Mouse (Mus musculus) kidney, postnatal 10 days (tissue): Measurements from ENCODE around the gene Cinp.

Experiments
- DNase-seq: peaks from one replicate; pipeline ENCODE4 v3.0.0; 2021; ENCODE audit warnings: mixed read lengths

The Cinp gene

DNA sequence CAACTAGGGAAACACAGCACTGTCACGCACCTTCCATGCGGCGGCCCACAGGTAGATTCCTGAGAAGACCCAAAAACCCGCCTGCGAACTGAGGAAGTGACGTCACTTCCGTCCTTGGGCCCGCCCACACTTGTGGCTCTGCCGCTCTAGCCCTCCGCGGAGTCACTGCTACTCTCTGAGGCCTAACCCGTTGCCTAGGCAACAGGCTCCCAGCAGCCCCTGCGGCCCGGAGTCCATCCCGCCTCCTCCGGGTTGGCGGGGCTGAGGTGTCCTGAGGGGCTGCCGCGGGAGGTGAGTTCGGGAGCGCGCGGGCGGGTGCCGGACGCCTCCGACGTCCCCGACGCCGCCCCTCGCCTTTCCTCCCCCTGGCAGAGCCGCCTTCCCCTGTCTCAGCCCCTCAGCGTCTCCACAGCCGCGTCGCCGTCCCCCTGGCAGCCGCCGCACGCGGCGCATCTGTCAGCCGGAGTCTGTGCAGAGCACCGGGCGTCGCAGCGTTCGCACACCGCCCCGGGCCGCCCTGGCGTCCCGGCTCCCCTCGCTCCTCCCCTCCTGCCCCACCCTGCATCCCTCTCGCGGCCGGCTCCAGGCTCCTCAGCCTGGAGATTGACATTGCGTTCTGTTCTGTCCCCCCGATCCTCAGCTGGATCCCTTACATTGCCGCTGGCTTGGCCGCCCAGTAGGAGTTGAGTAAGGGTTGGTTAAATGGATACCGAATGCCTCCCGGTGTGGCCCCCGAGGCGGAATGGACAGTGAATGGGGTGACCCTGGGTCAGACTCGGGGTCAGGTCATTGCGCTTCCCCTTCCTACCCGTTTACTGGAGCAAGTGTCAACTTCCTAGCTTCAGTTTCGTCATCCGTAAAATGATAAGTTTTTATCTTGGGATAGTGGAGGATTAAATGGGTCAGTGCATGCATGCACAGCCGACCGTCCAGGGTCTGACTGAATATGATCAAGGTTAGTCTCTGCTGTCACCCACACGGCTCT is at the start of gene Cinp, which contains the start of gene Tecpr2:
Gene Cinp (minus strand): TSS at position 110 of the 985 bp plus-strand sequence.
Gene Tecpr2 (plus strand): TSS at position 229 of the 985 bp plus-strand sequence.
- peak; percentile 98 for DNase-seq

DNA sequence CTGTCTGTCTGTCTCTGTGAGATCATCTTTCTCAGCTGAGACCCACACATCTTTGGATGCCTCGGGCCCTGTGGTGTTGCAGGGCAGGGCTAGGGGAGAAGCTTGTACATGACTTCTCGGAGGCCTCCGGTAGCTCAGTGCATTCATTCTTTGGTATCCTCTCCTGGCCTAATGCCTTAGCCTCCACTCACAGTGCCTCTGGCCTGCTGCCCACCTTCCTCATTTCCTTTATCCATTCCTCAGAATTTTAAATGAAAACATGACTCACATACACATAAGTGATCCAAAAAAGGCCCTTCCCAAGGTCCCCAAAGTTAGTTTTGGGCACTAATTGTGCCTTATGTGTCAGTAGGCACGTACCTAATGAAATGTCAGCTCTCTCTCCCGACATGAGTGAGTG is 48.6 kb upstream of the Cinp start:
- DNase-seq: peak; percentile 18

DNA sequence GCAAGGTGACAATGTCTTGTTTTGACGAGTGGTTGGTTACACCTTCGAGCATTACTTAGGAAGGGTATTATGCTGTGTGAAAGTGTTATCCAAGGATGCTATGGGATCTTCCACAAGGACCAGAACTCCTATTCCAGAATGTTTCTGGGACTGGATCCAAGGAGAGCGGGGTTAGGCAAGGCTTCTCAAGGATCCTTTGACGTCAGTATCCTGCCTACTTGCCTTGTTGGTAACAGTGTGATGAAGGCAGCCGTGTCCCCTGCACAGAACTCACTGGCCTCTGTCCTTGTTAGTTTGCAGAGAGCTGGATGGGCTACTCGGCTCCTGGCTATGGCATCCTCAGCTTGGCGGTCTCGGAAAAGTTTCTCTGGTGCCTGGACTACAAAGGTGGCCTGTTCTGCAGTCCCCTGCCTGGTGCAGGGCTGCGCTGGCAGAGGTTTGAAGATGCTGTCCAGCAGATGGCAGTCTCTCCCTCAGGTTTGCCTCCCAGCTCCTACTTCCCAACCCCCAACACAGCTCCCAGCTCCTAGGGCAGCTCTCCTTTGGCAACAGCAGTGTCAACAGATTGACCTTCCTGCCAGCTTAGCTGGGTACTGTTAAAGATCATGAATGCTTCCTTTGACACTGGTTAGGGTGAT is 47.2 kb upstream of the Cinp start:
- peak; percentile 90 for DNase-seq

DNA sequence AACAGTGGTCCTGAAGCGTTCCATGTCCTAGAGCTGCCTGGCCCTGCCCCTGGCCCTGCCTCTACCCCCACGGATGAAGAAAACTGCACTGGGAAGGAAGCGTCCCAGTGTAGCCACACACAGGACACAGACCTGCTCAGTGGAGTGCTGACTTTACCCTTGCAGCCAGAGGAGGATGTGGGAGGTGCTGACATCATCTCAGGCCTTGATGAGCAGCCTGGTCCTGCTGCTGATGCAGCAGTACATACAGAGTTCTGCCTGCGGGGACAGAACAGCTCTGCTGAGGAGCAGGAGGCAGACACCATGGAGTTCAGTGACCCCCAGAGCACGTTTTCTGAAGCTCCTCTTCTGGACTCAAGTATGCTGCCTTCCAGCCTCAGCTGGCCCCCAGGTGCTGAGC is 43.9 kb upstream of the Cinp start:
- DNase-seq: peak; percentile 22

DNA sequence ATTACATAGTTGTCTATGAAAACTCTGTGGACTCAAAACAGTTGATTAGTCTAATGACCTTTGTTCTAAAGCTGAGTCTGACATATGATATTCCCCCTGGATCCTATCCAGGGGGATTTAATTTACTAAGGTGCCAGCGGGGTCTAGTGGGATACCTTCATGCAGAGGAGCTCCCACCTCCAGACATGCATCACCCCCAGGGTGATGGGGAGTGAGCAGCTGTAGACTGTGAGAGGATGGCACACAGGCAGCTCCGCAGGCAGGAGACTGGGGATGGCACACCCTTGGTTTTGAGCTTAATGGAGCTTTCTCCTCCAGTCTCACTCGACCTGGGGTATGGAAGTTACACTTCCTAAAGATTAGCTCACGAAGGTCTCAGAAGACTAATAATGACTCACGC is 32.6 kb upstream of the Cinp start:
- no peak for DNase-seq

DNA sequence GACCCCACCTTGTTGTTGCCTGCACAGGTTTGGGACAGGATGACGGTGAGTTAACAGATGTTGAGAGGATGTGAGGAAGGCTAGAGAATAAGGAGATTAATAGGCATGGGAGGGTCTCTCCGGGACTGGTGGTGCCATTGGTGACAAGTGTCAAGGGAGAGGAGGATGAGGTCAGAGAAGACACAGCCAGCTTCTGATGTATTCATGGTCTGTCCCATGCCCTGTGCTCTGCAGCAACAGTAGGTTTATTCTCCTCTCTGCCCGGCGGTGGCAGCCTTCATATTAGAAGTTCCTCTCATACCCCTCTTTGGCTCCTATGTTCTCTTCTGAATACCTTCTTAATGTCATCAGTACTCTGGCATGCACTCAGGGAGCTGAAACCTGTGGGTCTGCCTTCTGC is 31.3 kb upstream of the Cinp start:
- DNase-seq: no peak

DNA sequence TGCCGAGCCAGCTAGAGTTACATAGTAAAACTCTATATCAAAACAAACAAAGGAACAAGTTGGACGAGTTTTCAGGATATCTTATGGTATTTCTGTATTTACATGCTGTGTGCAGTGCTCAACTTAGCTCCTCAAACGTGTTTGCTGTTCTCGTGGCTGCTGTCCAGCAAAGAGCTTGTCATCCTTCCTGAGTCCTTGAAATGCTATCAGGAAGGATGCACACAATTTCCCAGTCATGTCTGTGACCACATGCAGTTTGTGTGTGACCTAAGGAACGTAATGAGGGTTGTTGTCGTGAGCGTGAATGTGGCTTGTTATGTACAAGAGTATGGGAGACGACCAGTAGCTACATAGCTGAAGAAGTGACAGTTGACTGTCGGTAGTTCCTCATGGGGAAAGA is 26.8 kb upstream of the Cinp start:
- no peak for DNase-seq

DNA sequence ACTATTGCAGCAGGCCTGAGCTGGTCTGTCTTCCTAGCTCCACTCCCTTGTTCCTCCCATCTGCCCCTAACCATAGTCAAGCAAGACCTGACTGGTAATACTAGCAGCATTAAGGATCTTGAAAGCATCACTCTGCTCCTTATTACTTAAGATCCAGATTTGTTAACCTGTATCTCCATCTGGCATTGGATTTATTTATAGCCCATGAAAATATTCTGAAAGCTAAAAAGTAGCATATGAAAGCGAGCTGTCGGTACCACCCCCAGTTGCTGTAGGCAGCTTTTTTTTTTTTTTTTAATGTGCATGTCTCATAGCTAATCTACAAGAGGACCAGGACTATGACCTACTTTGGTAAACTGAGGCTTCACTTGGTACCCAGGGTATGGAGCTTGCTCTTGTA is 21.0 kb upstream of the Cinp start:
- no peak for DNase-seq

DNA sequence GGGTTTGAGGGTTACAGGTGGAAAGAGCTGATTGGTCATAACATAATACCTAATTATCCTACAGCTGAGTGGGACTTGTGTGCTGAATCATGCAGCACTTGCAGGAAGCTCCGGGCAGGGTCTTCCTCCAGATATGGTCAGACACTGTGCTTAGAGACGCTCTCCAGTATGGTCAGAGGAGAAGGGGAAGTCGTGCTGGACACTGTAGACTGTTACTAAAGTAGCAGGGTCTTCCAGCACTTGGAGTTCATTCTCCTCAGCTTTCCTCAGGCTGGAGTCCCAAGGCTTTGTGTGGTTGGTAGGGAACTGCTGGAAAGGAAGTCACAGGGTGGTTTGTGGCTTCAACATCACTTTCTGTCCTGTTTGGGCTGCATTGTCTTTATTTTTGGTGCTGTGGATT is 18.9 kb upstream of the Cinp start:
- DNase-seq: no peak

DNA sequence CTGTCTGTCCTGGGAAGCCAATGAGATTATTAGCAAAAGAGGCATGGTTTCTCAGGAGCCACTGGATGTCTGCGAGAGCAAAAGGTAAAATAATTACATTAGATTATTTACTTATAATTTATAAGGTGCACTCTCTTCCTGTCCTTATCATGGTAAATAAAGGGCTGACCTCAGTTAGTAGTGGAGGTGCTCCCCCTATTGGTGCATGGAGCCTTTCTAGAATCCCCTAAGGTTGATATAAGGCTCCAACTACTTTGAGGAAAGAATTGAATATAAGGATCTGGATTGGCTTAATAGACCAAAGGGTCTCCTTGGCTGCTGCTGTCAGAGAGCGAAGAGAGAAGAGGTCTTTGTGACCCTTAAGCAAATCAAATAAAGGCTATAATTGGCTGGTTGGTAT is 14.6 kb upstream of the Cinp start:
- peak; percentile 53 for DNase-seq

DNA sequence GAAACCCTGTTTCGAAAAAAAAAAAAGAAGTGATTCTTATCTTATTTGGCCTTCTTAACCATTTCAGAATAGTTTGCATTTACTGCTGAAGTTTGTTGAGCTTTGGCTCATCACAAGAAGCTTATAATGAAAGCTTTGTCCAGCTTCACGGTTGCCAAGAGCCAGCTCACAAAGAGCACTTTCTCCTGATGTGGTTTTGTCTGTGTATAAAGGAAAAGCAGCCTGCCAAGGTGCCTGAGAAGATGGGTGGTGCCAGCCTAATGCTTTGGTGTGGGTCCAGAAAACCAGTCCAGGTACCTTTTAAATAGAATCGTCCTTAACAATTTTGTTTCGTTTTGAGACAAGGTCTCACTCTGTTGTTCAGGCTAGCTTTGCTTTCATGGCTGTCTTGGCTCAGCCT is 13.2 kb upstream of the Cinp start:
- DNase-seq: no peak

DNA sequence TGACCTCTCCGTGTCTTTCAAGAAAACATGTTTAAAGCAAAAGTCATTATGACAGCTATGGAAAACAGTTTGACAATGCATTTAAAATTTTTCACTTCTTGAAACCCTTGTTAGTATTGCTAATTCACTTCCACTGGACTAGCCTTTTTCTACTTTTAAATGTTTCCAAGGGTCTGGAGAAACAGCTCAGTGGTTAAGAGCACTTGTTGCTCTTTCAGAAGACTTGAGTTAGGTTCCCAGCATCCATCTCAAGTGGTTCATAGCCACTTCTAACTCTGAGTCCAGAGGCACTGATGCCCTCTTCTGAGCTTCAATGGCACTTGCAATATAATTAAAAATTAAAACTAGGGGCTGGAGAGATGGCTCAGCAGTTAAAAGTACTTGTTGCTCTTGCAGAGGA is 2.9 kb upstream of the Cinp start:
- no peak for DNase-seq

DNA sequence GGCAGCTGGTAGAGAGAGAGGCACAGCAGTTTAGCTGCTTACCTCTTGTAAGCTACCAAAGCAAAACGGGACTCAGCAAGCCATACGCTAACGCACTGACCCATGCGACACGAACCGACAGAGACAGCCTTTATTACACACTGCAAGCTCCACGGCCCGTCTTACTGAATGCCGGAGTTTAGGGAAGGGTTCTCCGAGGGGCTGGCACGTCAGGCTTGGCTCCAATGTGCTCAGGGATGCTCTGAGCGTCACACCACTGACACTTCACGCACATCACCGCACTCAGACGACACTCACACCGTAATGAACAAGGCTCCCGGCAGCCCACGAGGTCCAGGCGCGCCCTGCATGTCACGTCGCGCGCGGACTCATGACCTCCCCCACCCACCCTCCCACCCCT is 339 bp downstream of the Cinp start:
- no peak for DNase-seq

DNA sequence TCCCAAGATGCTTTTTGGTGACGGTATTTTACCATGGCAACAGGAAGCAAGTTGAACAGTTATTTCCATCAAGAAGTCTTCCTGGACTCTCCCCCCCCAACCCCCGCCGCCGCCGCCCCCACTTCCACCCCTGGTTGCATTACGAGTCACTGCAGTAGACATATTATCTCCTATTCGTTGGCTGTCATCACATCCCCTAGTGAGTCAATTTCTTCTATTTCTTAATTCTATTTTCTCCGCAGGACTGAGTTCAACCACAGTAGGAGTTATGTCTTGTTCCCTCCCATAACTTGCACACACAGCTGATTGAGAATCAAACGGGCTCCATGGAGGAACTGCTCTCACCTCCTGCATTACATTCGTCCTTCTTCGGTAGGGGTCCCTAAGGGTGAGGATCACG is 839 bp downstream of the Cinp start:
- DNase-seq: no peak

DNA sequence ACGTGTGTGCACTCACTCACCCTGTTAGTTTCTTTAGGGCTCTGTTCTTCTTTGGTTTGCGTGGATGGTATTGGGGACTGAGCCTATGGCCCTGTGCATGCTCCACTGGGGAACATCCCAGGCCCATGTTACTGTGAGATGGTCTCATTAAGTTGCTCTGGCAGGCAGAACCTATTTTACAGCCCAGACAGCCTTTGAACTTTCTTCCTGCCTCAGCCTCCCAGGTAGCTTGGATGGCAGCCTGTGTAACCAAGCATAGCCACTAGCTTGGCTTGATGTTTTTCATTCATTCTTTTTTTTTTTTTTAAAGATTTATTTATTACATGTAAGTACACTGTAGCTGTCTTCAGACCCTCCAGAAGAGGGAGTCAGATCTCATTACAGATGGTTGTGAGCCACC is 3.7 kb downstream of the Cinp start:
- DNase-seq: no peak

DNA sequence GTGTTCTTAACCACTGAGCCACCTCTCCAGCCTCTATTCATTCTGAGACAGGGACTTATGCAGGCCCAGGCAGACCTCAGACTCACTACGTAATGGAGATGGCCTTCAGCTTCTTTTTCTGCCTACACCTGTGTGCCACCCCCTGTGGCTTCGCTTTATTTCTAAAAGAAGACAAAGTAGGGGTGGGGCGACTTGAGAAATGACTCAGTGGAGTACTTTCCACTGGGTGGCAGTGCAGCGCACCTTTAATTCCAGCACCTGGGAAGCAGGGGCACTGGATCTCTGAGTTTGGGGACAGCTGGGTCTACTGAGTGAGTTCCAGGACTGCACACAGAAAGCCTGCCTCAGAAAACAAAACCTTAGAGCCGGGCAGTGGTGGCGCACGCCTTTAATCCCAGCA is 6.7 kb downstream of the Cinp start:
- DNase-seq: peak; percentile 22

DNA sequence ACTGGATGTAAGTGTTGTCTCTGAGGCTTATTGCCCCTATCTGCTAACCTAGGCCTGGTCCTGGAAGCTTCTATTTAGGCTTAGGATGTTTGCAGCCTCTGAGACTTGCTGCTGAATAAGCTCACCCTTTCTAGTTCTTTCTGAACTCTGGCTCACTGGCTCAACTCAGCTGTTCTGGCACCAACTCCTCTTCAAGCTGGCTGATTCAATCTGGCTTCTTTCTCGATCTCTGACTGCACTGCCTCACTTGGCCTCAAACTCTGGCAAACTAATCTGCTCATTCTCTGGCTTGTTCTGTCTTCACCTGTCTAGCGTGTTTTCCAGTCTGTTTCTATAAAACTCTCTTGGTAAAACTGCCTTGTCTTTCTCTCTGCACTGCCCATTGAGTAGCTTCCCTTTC is 13.6 kb downstream of the Cinp start:
- no peak for DNase-seq

DNA sequence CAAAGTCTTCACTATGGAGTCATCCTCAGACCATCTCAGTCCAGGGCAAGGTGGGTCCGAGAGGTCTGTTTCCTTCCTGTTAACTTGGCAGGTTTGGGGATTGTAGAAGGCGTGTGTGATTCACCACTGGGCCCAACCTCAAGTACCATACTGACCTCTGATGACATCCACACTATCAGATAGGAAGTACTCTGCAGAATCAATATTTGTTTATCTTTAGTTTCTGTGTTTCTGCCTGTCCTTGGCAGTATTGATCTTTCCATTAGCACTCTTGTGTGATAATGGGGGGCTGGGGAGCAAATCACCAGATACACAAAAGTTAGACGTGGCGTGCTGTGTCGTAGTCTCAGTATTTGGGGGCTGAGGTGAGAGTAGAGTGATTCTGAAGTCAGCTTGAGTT is 17.7 kb downstream of the Cinp start:
- no peak for DNase-seq

DNA sequence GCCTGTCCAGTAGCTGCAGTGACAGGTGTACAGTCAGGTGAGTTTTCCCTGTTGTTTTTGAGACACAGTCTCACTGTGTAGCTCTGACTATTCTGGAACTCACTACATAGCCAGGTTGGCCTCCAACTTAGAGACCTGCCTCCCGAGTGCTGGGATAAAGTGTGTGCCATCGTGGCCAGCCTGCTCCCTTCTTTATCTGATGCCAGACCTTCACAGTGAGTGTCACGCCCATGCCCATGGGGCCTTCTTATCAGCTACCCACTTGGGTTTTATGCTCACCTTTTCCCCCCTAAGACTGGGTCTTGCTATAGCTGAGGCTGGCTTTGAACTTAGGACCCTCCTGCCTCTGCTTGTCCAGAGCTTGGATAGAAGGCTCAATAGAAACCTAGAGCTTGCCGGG is 18.8 kb downstream of the Cinp start:
- no peak for DNase-seq

DNA sequence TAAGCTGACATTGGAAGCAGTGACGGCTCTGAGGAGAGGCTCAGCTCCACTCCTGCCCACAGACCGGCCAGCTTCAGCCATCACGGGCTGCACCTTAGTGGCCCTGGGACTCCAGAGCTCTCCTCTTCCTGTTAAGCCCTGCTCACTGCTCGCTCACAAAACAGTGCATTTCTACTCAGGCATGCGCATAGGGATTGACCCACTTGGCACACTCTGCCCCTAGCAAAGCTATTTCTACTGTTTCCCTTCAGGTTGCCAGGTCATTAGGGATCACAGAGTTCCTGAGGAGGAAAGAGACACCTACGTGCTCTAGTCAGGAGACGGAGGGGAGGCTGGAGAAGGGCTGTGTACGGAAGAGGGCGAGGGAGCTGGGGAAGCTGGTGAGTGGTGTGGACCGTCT is 23.0 kb downstream of the Cinp start:
- DNase-seq: no peak

DNA sequence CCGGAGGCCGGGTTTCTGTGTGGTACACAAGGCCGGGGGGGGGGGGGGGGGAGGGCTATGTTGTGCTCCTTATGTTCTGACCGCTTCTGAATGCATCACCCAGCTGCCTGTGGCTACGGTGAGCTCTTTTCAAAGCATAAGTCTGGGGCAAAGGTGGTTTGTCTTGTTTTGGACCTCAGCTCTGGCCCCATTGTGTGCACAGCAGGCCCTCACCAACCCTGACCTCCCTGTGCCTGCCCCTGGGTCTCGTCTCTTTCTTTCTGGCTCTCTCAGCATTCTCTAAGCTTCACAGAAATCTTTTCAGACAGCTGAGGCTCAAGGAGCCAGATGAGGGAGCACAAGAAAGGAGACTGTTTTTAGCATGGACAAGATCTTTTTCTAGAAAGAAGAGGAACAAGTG is 23.4 kb downstream of the Cinp start:
- no peak for DNase-seq

DNA sequence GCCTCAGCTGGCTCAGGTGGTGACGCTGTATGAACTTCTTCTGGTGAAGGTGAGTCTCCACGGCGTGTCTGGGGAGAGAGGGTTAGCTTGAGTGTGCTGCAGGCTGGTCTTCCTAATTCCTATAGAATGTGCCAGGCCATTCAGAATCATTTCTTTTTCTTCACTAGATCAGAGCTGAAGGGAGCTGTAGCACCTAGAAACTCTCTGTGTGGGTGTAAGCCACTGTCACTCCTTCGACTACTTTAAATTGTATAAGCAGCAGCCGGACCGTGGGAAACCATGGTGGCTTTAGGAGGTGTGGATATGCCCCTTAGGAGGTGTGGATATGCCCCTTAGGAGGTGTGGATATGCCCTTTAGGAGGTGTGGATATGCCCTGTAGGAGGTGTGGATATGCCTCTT is 24.9 kb downstream of the Cinp start:
- DNase-seq: no peak

DNA sequence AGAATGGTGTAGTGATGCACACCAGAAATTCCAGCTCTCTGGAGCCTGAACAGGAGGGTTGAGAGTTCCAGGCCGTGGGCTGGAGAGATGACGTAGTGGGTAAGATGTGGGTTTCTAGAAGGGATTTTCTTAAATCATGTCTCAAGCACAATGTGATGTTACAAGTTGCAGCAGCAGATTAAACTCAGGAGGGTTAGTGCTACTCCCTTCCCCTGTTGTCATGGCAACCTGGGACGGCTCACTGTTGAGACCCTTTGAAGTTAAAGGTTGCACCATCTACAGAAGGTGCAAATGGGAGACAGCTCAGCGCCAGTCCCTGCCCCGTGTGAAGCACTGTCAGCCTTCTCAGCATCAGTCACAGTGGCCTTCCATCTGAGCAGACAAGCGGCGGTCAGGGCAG is 27.7 kb downstream of the Cinp start:
- DNase-seq: no peak

DNA sequence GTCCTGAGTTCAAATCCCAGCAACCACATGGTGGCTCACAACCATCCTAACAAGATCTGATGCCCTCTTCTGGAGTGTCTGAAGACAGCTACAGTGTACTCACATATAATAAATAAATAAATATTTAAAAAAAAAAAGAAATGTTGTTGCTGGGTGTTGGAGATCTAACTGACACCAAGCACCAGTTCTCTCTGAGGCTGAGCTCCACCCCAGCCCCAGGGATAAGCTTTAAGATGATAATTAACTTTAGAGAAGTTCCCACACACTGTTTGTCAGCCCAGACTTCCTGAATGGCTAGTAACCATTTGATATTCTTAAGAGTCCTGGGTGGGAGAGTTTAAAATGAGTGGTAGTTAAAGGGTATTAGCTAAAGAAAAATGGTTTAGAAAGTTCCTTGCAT is 28.7 kb downstream of the Cinp start:
- DNase-seq: no peak
